Mouse (Mus musculus): ENCODE measurements at regions not wholly inside any gene's neighbourhood (a gene's known extent, or its start where the extent isn't known, plus 50 kb on each side); places are given as distances from the start of the nearest gene placed in this dataset.

DNA sequence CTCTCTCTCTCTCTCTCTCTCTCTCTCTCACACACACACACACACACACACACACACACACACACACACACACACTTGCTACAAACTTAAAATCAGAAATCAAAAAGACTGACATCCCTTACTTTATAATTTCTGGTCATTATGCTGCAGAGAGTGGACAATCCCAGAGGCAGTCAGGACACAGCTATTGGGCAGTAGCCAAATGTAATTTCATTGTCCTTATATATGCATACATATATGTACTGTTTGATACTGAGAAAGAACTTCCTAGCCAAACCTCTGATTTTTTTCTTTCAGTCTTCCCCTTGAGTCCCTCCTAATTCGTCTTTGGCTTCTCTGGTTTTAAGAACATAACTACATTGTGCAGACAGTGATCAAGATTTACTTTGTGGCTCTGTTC is 277.3 kb upstream of the Pou3f3 start:
- no peak for TF ChIP-seq CTCF (IDR thresholded peaks at IDR 0.05; ENCODE audit: borderline replicate concordance, extremely low read depth, insufficient read depth, insufficient read length)
- TF ChIP-seq POLR2A (IDR thresholded peaks at IDR 0.05; ENCODE audit: borderline replicate concordance, extremely low read depth, insufficient read depth, insufficient read length, poor library complexity, severe bottlenecking): no peak

Data from brain, embryonic 14.5 days (tissue).